Mouse (Mus musculus): Measurements from ENCODE around the gene Oasl2. TPM values are rescaled to one million over a fixed set of nuclear protein-coding genes. Genes with fewer than 3 reads are reported as not detected.
"Not testable (repeated sequence)": the region's sequence is repeated elsewhere in the genome, so short reads cannot be mapped to it uniquely, and the experiment has no call there.

Oasl2 gene
- polyA plus RNA-seq (2011; ENCODE audit: insufficient read depth, insufficient read length, low replicate concordance, missing spikeins): 37.0 and 44.3 TPM in 2 replicates

GRCm38 (mm10) chr5:114896688-114897373 is at the start of gene Oasl2:
TSS of gene Oasl2 (plus strand) at chr5:114896936.
- WGBS: 29% methylated on average over 13 of the region's 13 CpGs
- Histone ChIP-seq H3K27ac (ENCODE audit: control insufficient read depth, insufficient read depth, low read depth, low read length, poor library complexity) (peak within 1 kb of the TSS; percentile 42), H3K4me1 (ENCODE audit: control insufficient read depth, insufficient read depth, low read length) (peaks cover 2% of the 10 kb centered on the region), H3K4me3 (replicated peaks; ENCODE audit: control insufficient read depth, low read depth, low read length) (peak within 1 kb of the TSS; percentile 51)
- TF ChIP-seq CTCF (IDR thresholded peaks at IDR 0.05; ENCODE audit: control insufficient read depth, insufficient read depth, low read length): no peak
- TF ChIP-seq POLR2A (IDR thresholded peaks at IDR 0.05; ENCODE audit: borderline replicate concordance, control insufficient read depth, low read depth, low read length): no peak

- Histone ChIP-seq H3K4me3 (replicated peaks; ENCODE audit: control insufficient read depth, low read depth, low read length) (no peak overlapping the region), H3K27ac (ENCODE audit: control insufficient read depth, insufficient read depth, low read depth, low read length, poor library complexity) (no peak overlapping the region), H3K4me1 (ENCODE audit: control insufficient read depth, insufficient read depth, low read length) (no peaks in the 10 kb centered on the region)
- WGBS: 77% methylated on average over 20 of the region's 20 CpGs
- TF ChIP-seq POLR2A (IDR thresholded peaks at IDR 0.05; ENCODE audit: borderline replicate concordance, control insufficient read depth, low read depth, low read length) (no peak), CTCF (IDR thresholded peaks at IDR 0.05; ENCODE audit: control insufficient read depth, insufficient read depth, low read length) (no peak)
These were observed 45.0 kb upstream of the Oasl2 start for GRCm38 (mm10) chr5:114851565-114852236.

- not testable (repeated sequence) for H3K4me3 ChIP-seq (replicated peaks; ENCODE audit: control insufficient read depth, low read depth, low read length); H3K27ac ChIP-seq (ENCODE audit: control insufficient read depth, insufficient read depth, low read depth, low read length, poor library complexity); H3K4me1 ChIP-seq (ENCODE audit: control insufficient read depth, insufficient read depth, low read length)
- WGBS: 85% methylated on average over 3 of the region's 5 CpGs
These were observed 43.4 kb upstream of the Oasl2 start, which contains the start of gene 4930519G04Rik for GRCm38 (mm10) chr5:114853364-114853763. TSS of gene 4930519G04Rik (plus strand) at chr5:114853664.

GRCm38 (mm10) chr5:114858582-114858981 is 38.2 kb upstream of the Oasl2 start, which contains the start of gene Gm9936:
TSS of gene Gm9936 (minus strand) at chr5:114858682.
- Histone ChIP-seq H3K4me3 (replicated peaks; ENCODE audit: control insufficient read depth, low read depth, low read length) (no peak within 1 kb of the TSS), H3K4me1 (ENCODE audit: control insufficient read depth, insufficient read depth, low read length) (no peaks in the 10 kb centered on the region), H3K27ac (ENCODE audit: control insufficient read depth, insufficient read depth, low read depth, low read length, poor library complexity) (no peak within 1 kb of the TSS)
- 79% methylated on average over 12 of the region's 12 CpGs for WGBS
- TF ChIP-seq POLR2A (IDR thresholded peaks at IDR 0.05; ENCODE audit: borderline replicate concordance, control insufficient read depth, low read depth, low read length) (no peak), CTCF (IDR thresholded peaks at IDR 0.05; ENCODE audit: control insufficient read depth, insufficient read depth, low read length) (no peak)

- no peak overlapping the region for H3K27ac ChIP-seq (ENCODE audit: control insufficient read depth, insufficient read depth, low read depth, low read length, poor library complexity)
- WGBS: 7% methylated on average over 18 of the region's 18 CpGs
- TF ChIP-seq CTCF (IDR thresholded peaks at IDR 0.05; ENCODE audit: control insufficient read depth, insufficient read depth, low read length) (peak; percentile 85), POLR2A (IDR thresholded peaks at IDR 0.05; ENCODE audit: borderline replicate concordance, control insufficient read depth, low read depth, low read length) (no peak)
- H3K4me3 ChIP-seq (replicated peaks; ENCODE audit: control insufficient read depth, low read depth, low read length): no peak overlapping the region
- no peaks in the 10 kb centered on the region for H3K4me1 ChIP-seq (ENCODE audit: control insufficient read depth, insufficient read depth, low read length)
These were observed 37.5 kb upstream of the Oasl2 start for GRCm38 (mm10) chr5:114859253-114859652.

- no peaks in the 10 kb centered on the region; the same call in 1 of the 2 replicates for H3K4me1 ChIP-seq (ENCODE audit: control insufficient read depth, insufficient read depth, low read length)
- TF ChIP-seq CTCF (IDR thresholded peaks at IDR 0.05; ENCODE audit: control insufficient read depth, insufficient read depth, low read length): no peak
- no peak for TF ChIP-seq POLR2A (IDR thresholded peaks at IDR 0.05; ENCODE audit: borderline replicate concordance, control insufficient read depth, low read depth, low read length)
- H3K27ac ChIP-seq (ENCODE audit: control insufficient read depth, insufficient read depth, low read depth, low read length, poor library complexity): no peak overlapping the region
- no peak overlapping the region for H3K4me3 ChIP-seq (replicated peaks; ENCODE audit: control insufficient read depth, low read depth, low read length)
- 56% methylated on average over 6 of the region's 6 CpGs for WGBS
These were observed 35.0 kb upstream of the Oasl2 start for GRCm38 (mm10) chr5:114861730-114862129.

GRCm38 (mm10) chr5:114864813-114865212 is 31.9 kb upstream of the Oasl2 start:
- 45% methylated on average over 7 of the region's 7 CpGs for WGBS
- H3K27ac ChIP-seq (ENCODE audit: control insufficient read depth, insufficient read depth, low read depth, low read length, poor library complexity): peak overlapping the region; percentile 12
- no peaks in the 10 kb centered on the region; the same call in 1 of the 2 replicates for H3K4me1 ChIP-seq (ENCODE audit: control insufficient read depth, insufficient read depth, low read length)
- TF ChIP-seq POLR2A (IDR thresholded peaks at IDR 0.05; ENCODE audit: borderline replicate concordance, control insufficient read depth, low read depth, low read length) (no peak), CTCF (IDR thresholded peaks at IDR 0.05; ENCODE audit: control insufficient read depth, insufficient read depth, low read length) (0 out of 2 replicates have a peak, but pooled peaks have one; percentile 14)
- no peak overlapping the region for H3K4me3 ChIP-seq (replicated peaks; ENCODE audit: control insufficient read depth, low read depth, low read length)

GRCm38 (mm10) chr5:114865279-114865678 is 31.5 kb upstream of the Oasl2 start:
- 85% methylated on average over 12 of the region's 12 CpGs for WGBS
- no peaks in the 10 kb centered on the region; the same call in 1 of the 2 replicates for H3K4me1 ChIP-seq (ENCODE audit: control insufficient read depth, insufficient read depth, low read length)
- TF ChIP-seq CTCF (IDR thresholded peaks at IDR 0.05; ENCODE audit: control insufficient read depth, insufficient read depth, low read length): no peak
- no peak for TF ChIP-seq POLR2A (IDR thresholded peaks at IDR 0.05; ENCODE audit: borderline replicate concordance, control insufficient read depth, low read depth, low read length)
- no peak overlapping the region for H3K4me3 ChIP-seq (replicated peaks; ENCODE audit: control insufficient read depth, low read depth, low read length)
- H3K27ac ChIP-seq (ENCODE audit: control insufficient read depth, insufficient read depth, low read depth, low read length, poor library complexity): peak overlapping the region; percentile 12; the same call in 1 of the 2 replicates
